Mouse (Mus musculus) olfactory bulb, adult 2 months (tissue): Measurements from ENCODE around the gene Mcoln2.

ENCODE experiments used
- CTCF ChIP-seq: fragments of 200-500 bp; IDR thresholded peaks from 2 replicates; pipeline ENCODE4 v1.5.1; 2012; ENCODE audit warnings: low read depth, mild to moderate bottlenecking, low read length, moderate library complexity; ENCODE audit not compliant: insufficient read depth
- POLR2A ChIP-seq: fragments of 200-500 bp; IDR thresholded peaks from 2 replicates; pipeline ENCODE4 v1.6.1; 2012; ENCODE audit warnings: mild to moderate bottlenecking, low read depth, low read length, moderate library complexity; ENCODE audit not compliant: insufficient read depth

DNA sequence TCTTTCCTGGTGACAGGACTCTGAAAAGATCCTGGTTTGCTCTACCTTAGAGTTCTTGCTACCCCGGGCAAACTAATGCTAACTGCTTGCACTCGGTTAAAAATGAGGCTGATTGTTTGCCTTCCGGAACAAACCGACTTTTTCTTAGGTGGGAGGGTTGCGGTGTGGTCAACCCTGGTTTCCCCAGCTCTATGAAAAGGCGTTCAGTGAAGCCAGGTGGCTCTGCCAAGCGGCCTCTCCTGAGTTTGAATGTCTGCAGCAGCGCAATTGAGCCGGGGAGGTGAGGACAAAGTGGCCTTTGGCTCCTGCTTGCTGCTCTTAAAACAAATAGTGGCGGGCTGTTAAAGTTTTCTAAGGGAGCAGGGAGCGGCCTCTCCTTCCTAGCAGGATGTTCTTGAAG lies 927 bp downstream of the Mcoln2 start:
- TF ChIP-seq POLR2A: no peak
- TF ChIP-seq CTCF: no peak
